Mouse (Mus musculus) T-helper 2 cell (primary cell): ENCODE data around the gene Sfrp4.
"Not testable (repeated sequence)": the region's sequence is repeated elsewhere in the genome, so short reads cannot be mapped to it uniquely, and the experiment has no call there.

Experiments used
- in situ Hi-C: fragments of 300-600 bp; cut with MboI, MseI; formaldehyde crosslinking; loops from one replicate; pipeline ENCODE4 v1.15.1; 2025; ENCODE audit warnings: high pct_unique_total_duplicates

Sfrp4 gene

DNA sequence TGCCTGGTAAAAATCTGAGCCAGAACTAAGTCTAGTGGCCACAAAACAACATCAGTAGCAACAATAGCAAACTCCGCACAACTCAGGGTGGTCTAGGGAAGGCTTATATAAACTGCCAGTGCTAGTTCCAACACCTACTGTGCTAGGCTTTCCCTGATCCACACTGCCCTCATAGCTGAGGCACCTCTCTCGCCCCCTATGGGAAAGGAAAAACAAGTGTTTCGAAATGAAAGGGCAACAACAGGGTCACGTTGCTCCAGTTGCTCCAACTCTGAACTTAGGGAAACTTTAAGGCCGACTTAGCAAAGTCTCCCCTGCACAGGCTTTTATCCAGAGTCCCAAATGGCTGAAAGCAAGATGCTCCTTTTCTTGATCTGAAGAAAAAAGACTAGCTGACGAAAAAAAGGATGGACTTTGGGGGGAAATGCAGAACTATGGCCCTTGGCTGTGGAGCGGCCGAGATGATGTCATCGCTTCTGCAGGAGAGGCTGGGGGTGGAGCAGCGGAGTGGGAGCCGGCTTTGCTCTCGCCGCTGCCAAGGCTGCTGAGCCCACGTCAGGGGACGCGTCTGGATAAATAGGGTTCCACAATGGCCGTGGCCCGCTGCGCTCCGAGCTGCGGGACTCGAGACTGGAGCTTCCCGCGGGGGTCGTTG lies at the start of gene Sfrp4:
Sfrp4 (plus strand) TSS at position 532 of the 655 bp plus-strand sequence.
- in situ Hi-C loops: no loop called here

DNA sequence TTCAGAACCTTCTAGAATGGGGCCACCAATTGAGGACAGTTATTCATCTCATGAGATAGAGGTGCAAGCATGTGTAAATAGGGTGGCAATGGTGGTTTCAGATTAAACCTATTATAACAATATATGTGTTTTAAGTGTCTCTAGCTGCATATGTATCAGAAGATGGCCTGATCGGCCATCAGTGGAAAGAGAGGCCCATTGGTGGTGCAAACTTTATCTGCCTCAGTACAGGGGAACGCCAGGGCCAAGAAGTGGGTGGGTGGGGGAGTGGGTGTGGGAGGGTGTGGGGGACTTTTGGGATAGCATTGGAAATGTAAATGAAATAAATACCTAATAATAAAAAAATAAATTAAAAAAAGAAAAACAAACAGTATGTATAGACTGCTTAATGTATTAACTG lies 48.2 kb upstream of the Sfrp4 start:
- in situ Hi-C loops: not testable (repeated sequence)

DNA sequence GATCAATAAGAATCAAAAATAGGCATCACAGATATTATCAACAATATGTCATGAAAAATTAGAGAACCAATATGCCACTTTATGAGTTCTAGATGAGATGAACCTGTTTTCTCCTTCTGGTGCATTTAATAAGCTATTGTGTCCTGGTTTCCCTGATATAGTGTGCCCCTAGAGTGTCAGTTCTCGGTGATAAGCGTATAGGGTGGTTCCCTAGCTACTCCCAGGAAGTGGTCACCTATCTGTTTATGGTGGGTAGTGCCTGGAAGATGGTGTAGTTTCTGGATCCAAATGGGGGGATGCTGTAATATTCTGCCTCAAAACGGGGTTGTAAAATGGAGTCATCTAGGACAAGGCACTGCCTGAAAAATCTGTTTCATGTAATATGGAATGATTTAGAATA lies 47.0 kb upstream of the Sfrp4 start:
- in situ Hi-C loops: no loop called here

DNA sequence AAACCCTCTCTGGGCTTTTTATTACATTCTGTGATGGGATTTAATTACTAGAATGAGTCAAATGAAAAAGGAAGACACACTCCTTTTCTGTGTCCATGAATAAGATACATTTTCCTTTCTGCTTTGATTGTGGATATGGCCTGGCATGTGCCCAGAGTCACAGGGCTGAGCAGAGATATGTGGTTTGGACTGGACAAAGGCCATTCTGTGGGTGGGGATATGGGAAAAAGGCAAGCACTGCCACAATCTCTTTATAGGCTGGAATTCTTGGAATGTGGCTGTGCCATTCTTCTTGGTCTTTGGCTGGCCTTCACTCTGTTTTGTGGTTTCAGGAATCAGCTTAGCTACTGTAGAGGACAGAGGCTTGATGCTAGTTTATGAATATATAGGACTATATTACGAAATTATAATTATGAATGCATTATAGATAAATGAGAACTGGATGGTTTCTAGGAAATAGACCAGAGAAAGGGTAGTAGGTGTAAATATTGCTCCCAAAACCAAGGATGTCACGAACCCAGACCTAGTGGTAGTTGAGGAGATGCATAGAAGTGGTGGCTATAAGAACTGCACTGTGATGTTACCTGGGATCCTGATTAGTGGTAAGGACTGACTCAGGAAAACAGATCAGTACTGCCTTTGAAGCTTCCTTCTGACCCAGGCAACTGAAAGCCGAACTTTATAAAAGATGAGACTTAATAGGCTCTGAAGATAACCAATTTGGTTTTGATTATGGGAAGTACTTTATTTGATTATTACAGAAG lies 31.7 kb upstream of the Sfrp4 start:
- in situ Hi-C loops: no loop called here

DNA sequence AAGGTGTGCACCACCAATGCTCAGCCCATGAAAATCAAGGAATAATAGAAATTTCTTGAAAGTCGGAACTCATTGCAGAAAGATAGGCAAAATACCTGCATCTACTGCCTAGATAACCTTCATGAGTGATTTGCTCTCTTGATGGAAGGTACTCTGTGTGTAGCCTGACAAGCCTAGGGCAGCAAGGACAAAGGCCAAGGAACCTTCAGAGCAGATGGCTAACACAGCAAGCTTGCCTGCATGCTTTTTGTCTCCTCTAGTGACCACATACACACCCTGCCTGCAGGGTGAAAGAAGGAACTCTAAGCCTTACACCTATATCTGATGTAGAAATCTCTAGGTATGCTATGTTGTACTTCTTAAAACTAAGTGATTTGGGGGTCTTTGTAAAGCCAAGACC lies 27.8 kb upstream of the Sfrp4 start:
- in situ Hi-C loops: no loop called here

DNA sequence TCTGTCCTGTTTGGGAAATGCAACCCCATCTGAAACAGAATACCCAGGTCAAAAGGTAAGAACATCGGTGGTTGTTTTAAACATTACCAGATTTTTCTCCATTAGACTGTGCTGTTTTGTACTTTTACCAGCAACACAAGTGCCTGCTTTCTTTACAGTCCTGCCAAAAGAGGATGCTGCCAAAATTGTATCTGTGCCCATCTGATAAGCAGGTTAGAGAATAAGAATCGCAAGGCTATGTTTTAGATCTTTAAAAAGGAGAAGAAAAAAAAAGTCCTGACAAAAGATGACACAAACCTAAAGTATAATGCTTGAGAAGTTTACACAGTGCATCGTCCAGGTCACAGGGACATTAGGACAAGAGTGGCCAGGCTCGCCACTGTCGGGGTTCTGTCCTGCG lies 23.7 kb upstream of the Sfrp4 start:
- in situ Hi-C loops: no loop called here

DNA sequence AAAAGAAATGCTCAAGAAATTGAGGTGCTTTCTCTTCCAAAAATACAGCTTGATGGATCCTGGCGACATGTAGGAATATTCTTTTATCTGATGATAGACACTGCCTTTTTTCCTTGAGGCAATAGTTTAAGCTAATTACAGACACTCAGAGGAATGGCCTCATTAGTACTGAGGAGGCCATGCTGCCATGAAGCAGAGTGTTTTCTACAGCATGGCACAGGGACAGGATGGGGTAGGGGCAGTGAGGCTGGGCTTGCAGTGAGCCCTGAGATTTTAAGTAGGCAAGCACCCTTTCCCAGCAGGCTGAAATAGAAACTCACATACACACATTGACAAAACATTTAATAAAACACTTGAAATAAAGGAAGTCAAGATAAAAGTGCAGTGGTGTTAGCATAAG lies 20.4 kb upstream of the Sfrp4 start:
- in situ Hi-C loops: no loop called here

DNA sequence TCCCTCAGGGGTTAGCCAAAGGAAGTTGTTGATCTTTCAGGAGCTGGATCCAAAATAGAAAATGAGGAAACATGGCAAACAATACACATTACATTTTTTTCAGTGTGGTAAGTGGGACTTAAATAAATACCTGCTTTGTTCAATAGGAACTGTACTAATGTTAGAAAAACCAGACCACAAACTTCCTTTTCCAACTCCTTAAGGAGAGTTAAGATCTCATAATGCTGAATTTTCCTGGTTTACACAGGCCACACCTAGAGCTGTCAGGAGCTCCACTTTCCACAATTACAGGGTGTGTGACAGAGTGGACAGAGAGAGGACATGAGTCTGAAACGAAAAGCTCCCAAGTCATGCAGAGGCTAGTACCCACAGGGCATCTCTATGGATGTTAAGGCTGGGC lies 19.2 kb upstream of the Sfrp4 start:
- in situ Hi-C loops: no loop called here

DNA sequence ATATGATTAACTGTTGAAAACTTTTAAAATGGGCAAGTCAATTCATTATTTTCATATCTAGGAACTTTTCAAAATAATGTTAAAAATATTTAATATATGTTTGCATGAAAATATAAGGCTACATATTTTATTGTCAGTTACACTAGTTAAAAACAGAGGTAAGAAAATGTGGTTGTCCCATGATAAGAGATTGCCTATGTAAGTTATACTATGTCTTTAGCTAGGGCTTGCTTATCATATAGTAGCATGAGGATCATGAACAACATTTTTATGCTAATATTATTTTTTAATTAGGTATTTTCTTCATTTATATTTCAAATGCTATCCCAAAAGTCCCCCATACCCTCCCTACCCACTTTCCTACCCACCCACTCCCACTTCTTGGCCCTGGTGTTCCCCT lies 18.0 kb upstream of the Sfrp4 start:
- in situ Hi-C loops: no loop called here

DNA sequence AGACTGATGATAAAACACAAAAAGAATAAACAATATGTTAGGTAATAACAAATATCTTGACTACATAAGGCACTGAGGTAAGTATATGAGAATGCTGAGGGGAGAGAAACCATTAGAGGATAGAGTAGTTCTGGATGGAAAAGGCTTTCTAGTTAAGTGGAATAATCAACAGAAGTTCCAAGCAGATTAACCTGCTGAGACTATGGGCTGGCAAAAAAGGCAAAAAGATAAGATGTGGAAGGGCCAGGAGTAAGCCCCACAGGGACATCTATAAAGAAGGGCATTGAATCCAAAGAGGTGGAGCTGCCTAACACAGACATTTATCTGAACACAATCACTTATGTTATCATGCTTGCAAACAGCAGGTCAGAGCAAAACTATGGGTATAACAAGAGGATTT lies 14.8 kb upstream of the Sfrp4 start:
- in situ Hi-C loops: no loop called here

DNA sequence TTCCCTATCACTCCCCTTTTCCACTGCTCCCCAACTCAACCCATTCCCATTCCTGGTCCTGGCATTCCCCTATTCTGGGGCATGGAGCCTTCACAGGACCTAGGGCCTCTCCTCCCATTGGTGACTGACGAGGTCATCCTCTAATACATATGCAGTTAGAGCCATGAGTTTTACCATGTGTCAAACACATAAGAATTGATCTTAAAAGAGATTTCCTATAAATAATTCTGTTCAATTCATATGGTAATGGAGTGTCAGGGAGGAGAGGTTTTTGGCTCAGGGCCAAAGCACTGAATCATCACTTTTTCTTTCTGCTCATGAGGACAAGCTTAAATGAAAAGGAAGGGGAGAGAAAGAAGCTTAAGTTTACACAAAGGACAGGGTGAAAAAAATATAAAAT lies 10.6 kb upstream of the Sfrp4 start:
- in situ Hi-C loops: no loop called here

DNA sequence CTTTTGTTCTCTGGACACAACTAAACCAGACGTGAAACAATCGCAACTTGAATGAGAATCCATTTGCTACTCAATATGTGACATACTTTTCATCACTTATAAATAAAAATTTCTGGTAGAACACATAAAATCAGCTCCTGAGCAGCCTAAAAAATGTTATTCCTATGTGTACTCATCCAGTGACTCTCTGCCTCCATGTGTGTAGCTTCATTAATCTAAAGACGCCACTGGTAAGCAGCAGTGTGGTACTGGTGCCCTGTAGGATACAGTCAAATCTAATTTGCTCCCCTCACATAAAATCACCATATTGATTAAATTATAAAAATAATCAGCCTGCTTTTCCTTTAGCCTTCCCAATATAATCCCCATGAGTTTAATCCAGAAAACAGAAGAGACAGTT lies 9.9 kb upstream of the Sfrp4 start:
- in situ Hi-C loops: no loop called here

DNA sequence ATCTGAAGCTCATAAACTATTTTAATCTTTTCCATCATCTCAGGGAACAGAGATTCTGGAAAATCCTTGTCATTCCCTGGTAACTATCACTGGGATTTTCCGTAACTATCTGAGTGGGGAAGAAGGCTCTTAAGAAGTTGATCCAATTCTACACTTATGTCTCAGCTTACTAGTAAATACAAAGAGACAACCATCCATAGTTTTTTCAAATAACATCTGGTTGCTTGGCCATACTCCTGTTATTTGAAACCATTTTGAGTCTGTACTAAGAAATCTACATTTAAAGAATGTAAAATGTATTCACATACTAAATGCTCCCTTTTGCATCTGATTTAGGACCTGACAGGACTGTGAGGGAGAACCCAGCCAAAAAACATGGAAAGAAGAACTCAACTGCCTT lies 9.5 kb upstream of the Sfrp4 start:
- in situ Hi-C loops: no loop called here

DNA sequence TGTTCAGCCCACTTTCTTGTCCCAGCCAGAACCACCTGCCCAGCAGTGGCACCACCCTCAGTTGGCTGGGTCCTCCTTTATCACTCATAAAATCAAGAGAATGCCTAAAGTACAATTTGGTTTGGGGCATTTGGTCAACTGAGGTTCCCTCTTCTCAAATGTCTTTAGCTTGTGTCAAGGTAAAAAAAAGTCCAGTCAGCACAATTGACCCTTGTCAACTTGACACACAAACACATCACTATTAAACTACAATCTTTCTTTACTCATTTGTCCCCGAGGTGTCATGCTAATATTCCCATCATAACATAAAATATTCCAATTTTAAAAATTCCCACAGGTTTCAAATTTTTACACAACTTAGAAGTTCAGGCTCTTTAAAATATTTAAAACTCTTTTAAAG lies 8.6 kb upstream of the Sfrp4 start:
- in situ Hi-C loops: no loop called here

DNA sequence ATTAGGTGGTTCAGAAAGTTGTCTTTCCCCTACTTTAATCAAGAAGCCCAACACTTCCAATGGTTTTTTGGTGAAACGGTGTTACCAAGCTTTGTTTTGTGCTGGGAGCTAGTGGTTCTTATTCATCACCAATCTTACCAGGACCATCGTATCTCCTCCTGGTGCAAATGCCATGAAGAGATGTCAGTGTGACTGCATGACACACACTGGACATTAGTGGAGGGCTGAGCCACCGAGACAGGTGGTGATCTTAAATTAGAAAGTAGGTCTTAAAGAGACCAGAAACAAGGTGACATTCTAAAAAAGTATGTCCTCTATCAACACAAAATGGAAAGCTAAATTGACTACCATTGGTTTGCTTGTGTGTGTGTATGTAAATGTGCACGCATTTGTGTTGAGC lies 4.8 kb upstream of the Sfrp4 start:
- in situ Hi-C loops: no loop called here

DNA sequence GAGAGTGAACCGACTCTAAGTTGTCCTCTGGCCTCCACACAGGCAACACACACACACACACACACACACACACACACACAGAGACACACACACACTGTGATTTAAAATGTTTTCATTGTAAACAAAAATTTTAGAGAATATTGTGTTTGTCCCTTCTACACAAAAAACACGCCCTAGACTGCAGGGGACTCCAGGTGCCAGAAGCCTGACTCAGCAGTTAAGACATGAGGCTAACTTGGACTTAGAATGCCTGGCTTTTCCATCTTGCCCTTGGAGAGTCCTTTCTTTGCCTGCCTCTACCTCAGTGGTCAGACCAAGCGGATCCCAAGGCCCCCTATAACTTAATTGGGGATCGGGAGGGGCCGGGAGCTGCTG lies 4.1 kb upstream of the Sfrp4 start:
- in situ Hi-C loops: no loop called here

DNA sequence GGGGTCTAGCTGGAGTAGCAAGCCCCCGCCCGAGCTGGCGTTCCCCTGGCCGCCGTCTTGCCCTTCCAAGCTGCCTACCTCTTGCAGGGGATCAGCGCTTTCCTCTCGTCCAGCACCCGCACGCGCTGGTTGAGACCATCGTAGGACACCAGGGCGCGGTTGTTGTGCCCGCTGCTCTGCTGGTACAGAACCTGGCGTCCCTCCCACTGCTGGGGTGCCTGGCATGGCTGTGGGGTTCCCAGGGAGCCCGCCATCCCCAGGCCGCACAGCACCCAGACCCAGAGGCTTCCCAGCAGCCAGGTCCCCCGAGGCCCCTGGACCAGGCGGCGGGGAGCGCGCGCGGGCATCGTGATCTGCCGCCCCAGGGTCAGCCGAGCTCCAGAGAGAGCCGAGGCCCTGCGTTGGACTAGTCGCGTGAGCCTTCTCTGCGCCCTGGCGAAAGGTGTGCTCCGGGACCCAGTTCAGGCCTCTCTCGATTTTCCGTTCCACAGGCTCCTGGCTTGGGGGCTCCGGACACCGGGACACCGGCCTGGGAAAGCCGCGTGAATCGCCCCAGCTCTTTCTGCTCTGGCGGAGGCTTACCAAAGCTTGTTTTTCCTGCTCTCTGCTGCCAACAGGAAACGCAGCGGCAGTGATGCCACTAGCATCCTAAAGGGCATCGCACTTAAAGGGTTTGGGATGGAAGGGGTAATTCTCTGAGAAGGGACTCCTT lies 3.5 kb upstream of the Sfrp4 start, which contains the start of gene Epdr1:
Epdr1 (minus strand) TSS at position 712 of the 712 bp plus-strand sequence.
- in situ Hi-C loops: no loop called here

DNA sequence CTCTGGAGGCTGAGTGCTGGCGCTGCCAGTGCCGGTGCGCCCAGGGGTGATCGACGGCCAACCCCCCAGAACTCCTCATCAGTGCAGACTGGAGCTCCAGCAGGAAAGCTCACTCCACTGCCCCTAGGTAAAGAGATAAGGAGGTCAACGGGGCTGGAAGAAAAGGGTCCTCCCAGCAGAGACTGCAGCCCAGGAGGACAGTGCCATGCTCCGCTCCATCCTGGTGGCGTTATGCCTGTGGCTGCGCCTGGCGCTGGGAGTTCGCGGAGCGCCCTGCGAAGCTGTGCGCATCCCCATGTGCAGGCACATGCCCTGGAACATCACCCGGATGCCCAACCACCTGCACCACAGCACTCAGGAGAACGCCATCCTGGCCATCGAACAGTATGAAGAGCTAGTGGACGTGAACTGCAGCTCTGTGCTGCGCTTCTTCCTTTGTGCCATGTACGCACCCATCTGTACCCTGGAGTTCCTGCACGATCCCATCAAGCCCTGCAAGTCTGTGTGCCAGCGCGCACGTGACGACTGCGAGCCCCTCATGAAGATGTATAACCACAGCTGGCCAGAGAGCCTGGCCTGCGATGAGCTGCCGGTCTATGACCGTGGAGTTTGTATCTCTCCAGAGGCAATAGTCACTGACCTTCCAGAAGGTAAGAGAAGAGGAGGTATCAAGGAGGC lies 463 bp downstream of the Sfrp4 start:
- in situ Hi-C loops: no loop called here

DNA sequence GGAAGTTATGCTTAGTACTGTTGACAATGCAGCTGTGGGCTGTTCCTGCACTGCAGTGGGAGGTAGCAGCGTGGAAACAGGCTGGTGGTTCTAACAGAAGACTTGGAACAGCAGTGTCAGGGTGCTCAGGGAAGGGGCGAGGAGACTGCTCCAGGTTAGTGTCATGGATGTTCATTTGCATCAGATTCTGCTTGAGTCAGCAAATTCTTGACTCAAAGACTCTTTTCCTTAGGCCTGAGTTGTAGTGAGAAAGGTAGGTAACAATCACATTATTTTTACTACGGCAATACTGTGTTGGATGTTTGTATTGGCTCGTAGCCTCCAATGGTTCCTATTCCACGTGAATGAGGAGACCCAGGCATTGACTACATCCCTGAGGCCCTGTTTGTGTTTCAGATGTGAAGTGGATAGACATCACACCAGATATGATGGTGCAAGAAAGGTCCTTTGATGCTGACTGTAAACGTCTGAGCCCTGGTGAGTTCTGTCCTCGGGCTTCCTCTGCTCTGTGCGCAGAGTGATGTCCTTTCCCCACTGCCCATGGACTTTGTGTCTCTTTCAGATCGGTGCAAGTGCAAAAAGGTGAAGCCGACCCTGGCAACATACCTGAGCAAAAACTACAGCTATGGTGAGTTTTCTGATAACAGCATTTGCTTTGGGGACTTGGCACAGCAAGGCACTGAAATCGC lies 1.9 kb downstream of the Sfrp4 start:
- in situ Hi-C loops: loop anchor here (5.0 to 25.0 kb wide), 2 partner anchors 262 to 457 kb away; no protein-coding TSS in a partner anchor

DNA sequence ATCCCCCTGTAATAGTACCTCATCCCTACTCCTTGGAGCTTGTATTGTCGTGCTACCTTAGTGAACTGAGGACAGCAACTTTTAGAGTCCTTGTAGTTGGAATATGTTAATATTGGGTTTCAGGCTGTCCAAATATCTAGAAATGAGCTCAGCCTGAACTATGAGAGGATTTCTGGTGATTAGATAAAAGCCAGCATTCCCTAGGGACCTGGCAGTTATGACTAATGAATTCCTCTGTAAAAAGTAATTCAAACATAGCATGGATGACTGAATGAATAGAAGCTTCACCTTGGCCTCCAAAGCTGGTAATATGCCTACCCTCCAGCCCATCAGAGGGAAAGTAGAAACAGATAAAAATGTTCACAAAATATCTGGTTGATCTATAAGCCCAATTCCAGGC lies 3.6 kb downstream of the Sfrp4 start:
- in situ Hi-C loops: loop anchor here (5.0 to 25.0 kb wide), 2 partner anchors 264 to 459 kb away; no protein-coding TSS in a partner anchor
